Mouse (Mus musculus): ENCODE measurements around the gene Tenm4. TPM values are rescaled to one million over a fixed set of nuclear protein-coding genes. Genes with fewer than 3 reads are reported as not detected.

Tenm4 gene
- total and polyA plus RNA-seq, 3 experiments = 0.03 to 0.26 (median 0.04) TPM

GRCm38 (mm10) chr7:96647657-96648056 is 476.6 kb downstream of the Tenm4 start:
- dilution Hi-C loops (cut with MboI; ENCODE audit: extremely low pct_ligation_motif_present, extremely low pct_unique_long_range_greater_than_20kb, low sequenced_read_pairs) = no loop called here
- H3K79me2 ChIP-seq (replicated peaks; ENCODE audit: control insufficient read depth, extremely low read depth, insufficient read depth, poor library complexity, severe bottlenecking) = no peaks in the 10 kb centered on the region
- in situ Hi-C loops (cut with MboI; ENCODE audit: low pct_ligation_motif_present, low pct_unique_long_range_greater_than_20kb, low sequenced_read_pairs) = no loop called here
- TF ChIP-seq SMC3 (IDR thresholded peaks at IDR 0.05; ENCODE audit: low read depth, low read length) = no peak
- no peak for TF ChIP-seq SIN3A (IDR thresholded peaks at IDR 0.05; ENCODE audit: low read length)
- TF ChIP-seq ZC3H11A (IDR thresholded peaks at IDR 0.05; ENCODE audit: low read depth, low read length) = no peak
- DNase-seq (ENCODE audit: extremely low read depth) = no peak
- no peak overlapping the region for H3K27ac ChIP-seq (ENCODE audit: insufficient read depth, low read depth)
- no peak overlapping the region for H3K4me3 ChIP-seq (replicated peaks in 1 of 3; ENCODE audit: low read depth in 2 of 3, low read length in 2 of 3, poor library complexity in 1 of 3)
- peaks cover 0 to 3% of the 10 kb centered on the region in 2 experiments; a peak in 2 of 4 replicates for H3K4me1 ChIP-seq (ENCODE audit: control insufficient read depth in 1 of 2, insufficient read depth in 2 of 2)
- H3K4me2 ChIP-seq (ENCODE audit: insufficient read depth, low read depth, poor library complexity, severe bottlenecking) = no peak overlapping the region
- H3K27me3 ChIP-seq (replicated peaks) = no peaks in the 10 kb centered on the region
- H3K36me3 ChIP-seq (replicated peaks in 1 of 2; ENCODE audit: control insufficient read depth in 1 of 2, insufficient read depth in 1 of 2, low read length in 1 of 2) = no peaks in the 10 kb centered on the region
- no peak overlapping the region for H3K9ac ChIP-seq (ENCODE audit: insufficient read depth, low read depth)
- no peaks in the 10 kb centered on the region for H3K9me3 ChIP-seq (replicated peaks; ENCODE audit: low read length)

DNA sequence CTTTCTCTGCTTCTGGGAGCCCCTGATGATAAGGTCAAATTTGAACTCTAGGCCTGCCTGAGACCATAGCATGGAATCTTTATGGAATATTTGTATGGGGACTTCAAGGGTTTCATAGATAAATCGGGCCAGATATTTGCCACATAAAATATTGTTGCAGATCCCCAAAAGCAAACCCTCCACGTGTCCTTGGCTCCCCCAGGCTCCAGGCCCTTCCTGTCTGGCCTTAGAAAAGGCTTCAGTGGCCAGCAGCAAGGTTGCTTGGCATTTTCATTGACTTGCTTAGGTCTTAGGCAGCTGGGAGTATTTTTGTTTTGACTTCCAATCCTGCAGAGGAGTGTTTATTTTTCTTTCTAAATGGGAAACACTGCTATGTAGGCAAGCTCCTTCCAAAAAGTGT is 477.6 kb downstream of the Tenm4 start:
- TF ChIP-seq IRF4 (IDR thresholded peaks at IDR 0.05; ENCODE audit: low read depth, low read length) = no peak
- no peak for TF ChIP-seq SIN3A (IDR thresholded peaks at IDR 0.05; ENCODE audit: low read length)
- TF ChIP-seq MAFK (IDR thresholded peaks at IDR 0.05; ENCODE audit: insufficient replicate concordance, low read length) = no peak
- TF ChIP-seq NELFE (IDR thresholded peaks at IDR 0.05; ENCODE audit: low read depth, low read length) = no peak
- TF ChIP-seq USF1 (IDR thresholded peaks at IDR 0.05; ENCODE audit: low read depth, low read length) = no peak
- H3K4me3 ChIP-seq (replicated peaks in 1 of 3; ENCODE audit: low read depth in 2 of 3, low read length in 2 of 3, poor library complexity in 1 of 3) = no peak overlapping the region
- in situ Hi-C loops (cut with MboI; ENCODE audit: low pct_ligation_motif_present, low pct_unique_long_range_greater_than_20kb, low sequenced_read_pairs) = no loop called here
- DNase-seq (ENCODE audit: extremely low read depth) = no peak
- H3K27me3 ChIP-seq (replicated peaks) = no peaks in the 10 kb centered on the region
- dilution Hi-C loops (cut with MboI; ENCODE audit: extremely low pct_ligation_motif_present, extremely low pct_unique_long_range_greater_than_20kb, low sequenced_read_pairs) = no loop called here
- no peaks in the 10 kb centered on the region for H3K9me3 ChIP-seq (replicated peaks; ENCODE audit: low read length)
- H3K4me1 ChIP-seq (ENCODE audit: control insufficient read depth in 1 of 2, insufficient read depth in 2 of 2) = peaks cover 0 to 2% of the 10 kb centered on the region in 2 experiments; a peak in 2 of 4 replicates
- no peaks in the 10 kb centered on the region for H3K79me2 ChIP-seq (replicated peaks; ENCODE audit: control insufficient read depth, extremely low read depth, insufficient read depth, poor library complexity, severe bottlenecking)
- H3K27ac ChIP-seq (ENCODE audit: insufficient read depth, low read depth) = no peak overlapping the region
- H3K4me2 ChIP-seq (ENCODE audit: insufficient read depth, low read depth, poor library complexity, severe bottlenecking) = no peak overlapping the region
- no peaks in the 10 kb centered on the region for H3K36me3 ChIP-seq (replicated peaks in 1 of 2; ENCODE audit: control insufficient read depth in 1 of 2, insufficient read depth in 1 of 2, low read length in 1 of 2)
- no peak overlapping the region for H3K9ac ChIP-seq (ENCODE audit: insufficient read depth, low read depth)

DNA sequence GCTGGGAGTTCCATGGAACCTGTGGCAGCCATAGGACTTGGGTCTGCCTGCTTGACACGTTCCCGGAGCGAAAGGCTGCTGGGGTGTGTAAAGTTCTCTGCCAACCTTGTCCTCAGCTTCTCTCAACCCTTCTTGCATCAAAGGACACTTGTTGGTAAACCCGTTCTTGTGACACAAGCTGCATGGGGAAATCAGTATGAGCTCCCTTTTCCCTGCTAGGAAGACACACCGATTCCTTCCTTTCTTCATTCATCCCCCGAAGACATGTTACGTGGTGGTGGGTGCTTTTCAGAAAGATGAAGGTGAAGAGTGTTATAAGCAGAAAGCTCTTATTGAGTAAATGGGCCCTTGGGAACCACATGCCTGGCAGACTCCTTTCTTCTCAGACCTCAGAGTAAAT is 478.1 kb downstream of the Tenm4 start:
- no peaks in the 10 kb centered on the region for H3K9me3 ChIP-seq (replicated peaks; ENCODE audit: low read length)
- DNase-seq (ENCODE audit: extremely low read depth) = no peak
- in situ Hi-C loops (cut with MboI; ENCODE audit: low pct_ligation_motif_present, low pct_unique_long_range_greater_than_20kb, low sequenced_read_pairs) = no loop called here

More for the DNA sequence above, 478.1 kb downstream of the Tenm4 start:
- H3K27ac ChIP-seq (ENCODE audit: insufficient read depth, low read depth) = no peak overlapping the region
- H3K27me3 ChIP-seq (replicated peaks) = no peaks in the 10 kb centered on the region
- TF ChIP-seq ZKSCAN1 (IDR thresholded peaks at IDR 0.05; ENCODE audit: borderline replicate concordance, low read depth, low read length) (no peak), HCFC1 (IDR thresholded peaks at IDR 0.05; ENCODE audit: low read depth, low read length) (no peak), MAX (IDR thresholded peaks at IDR 0.05; ENCODE audit: low read length) (no peak), NELFE (IDR thresholded peaks at IDR 0.05; ENCODE audit: low read depth, low read length) (no peak), POLR2A (IDR thresholded peaks at IDR 0.05; ENCODE audit: low read depth, low read length) (no peak), USF1 (IDR thresholded peaks at IDR 0.05; ENCODE audit: low read depth, low read length) (no peak), NRF1 (IDR thresholded peaks at IDR 0.05; ENCODE audit: low read depth, low read length) (no peak), POLR2AphosphoS2 (IDR thresholded peaks at IDR 0.05; ENCODE audit: low read depth, low read length) (no peak), BHLHE40 (IDR thresholded peaks at IDR 0.05; ENCODE audit: low read depth, low read length) (no peak), CHD1 (IDR thresholded peaks at IDR 0.05; ENCODE audit: low read depth, low read length) (no peak)
- H3K4me3 ChIP-seq (replicated peaks in 1 of 3; ENCODE audit: low read depth in 2 of 3, low read length in 2 of 3, poor library complexity in 1 of 3) = no peak overlapping the region
- dilution Hi-C loops (cut with MboI; ENCODE audit: extremely low pct_ligation_motif_present, extremely low pct_unique_long_range_greater_than_20kb, low sequenced_read_pairs) = no loop called here
- no peaks in the 10 kb centered on the region for H3K79me2 ChIP-seq (replicated peaks; ENCODE audit: control insufficient read depth, extremely low read depth, insufficient read depth, poor library complexity, severe bottlenecking)
- H3K4me2 ChIP-seq (ENCODE audit: insufficient read depth, low read depth, poor library complexity, severe bottlenecking) = no peak overlapping the region
- no peak overlapping the region for H3K9ac ChIP-seq (ENCODE audit: insufficient read depth, low read depth)
- no peaks in the 10 kb centered on the region for H3K36me3 ChIP-seq (replicated peaks in 1 of 2; ENCODE audit: control insufficient read depth in 1 of 2, insufficient read depth in 1 of 2, low read length in 1 of 2)
- peaks cover 0 to 4% of the 10 kb centered on the region in 2 experiments; a peak in 2 of 4 replicates for H3K4me1 ChIP-seq (ENCODE audit: control insufficient read depth in 1 of 2, insufficient read depth in 2 of 2)

Data from CH12.LX (cell line).